Mouse (Mus musculus) megakaryocyte, adult 5-6 weeks (primary cell): ENCODE measurements around the gene Kcna7. TPM values are rescaled to one million over a fixed set of nuclear protein-coding genes. Genes with fewer than 3 reads are reported as not detected.

ENCODE experiments used
- ATAC-seq: 2 replicates; pipeline ENCODE4 v1.8.0; 2016; ENCODE audit warnings: mild to moderate bottlenecking, inconsistent platforms; ENCODE audit not compliant: poor library complexity, severe bottlenecking
- total RNA-seq, 2 experiments: library from RNA; stranded (forward) in 1 of 2; stranded (reverse) in 1 of 2; fragments of 153-499, 151-499 nt in 1 of 2; fragments of 221-1000, 200-1000 nt in 1 of 2; gene quantifications; 2 replicates each; pipeline versions ENCODE4 v1.2.3 to v1.2.4; 2015 to 2017

The Kcna7 gene
- total RNA-seq, 2 experiments from 2014 or later = not detected

GRCm38 (mm10) chr7:45457204-45458060, 52.0 kb downstream of the Kcna7 start:
- ATAC-seq = peak; percentile 50

DNA sequence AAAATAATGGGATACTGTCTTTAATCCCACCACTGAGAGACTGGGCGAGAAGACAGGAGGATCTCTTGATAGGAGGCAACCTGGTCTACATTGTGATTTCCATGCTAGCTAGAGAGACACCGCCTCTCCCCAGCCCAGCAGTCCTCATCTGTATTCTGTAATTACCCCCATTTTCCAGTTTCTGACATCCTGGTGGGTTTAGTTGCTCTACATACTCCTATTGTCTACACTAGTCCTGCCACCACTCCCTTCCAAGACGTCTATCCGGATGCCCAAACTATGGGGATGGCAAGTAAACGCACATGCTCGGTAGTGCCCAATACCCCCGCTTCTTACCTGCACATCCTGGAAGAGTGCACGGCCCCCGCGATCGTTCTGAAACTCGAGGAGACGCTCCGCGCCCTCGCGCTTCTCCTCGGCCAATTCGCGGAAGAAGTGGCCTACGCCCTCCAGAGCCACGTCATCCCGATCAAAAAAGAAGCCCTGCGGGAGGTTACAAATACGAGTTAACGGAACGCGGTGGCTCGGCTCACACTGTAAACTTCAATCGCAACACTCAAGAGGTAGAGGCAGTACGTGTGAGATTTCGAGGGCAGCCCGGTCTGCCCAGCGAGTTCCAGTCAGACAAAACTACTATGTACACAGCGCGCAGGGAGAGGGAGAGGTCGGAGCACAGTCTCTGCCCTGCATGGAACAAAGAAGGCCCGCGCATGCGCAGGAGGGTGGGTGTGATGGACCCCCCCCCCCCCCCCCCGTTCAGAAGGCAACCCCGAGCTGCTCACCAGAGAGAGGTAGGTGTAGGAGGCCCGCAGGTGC, 53.5 kb downstream of the Kcna7 start:
- ATAC-seq = peak; percentile 30

Other genes with a start within 250 kb of the Kcna7 start
Only the 30 nearest of the 33 such genes appear.
- gene Pth2, start 224.7 kb upstream of the Kcna7 start, total RNA-seq (2015) = not detected in 2 replicates
- not detected in 2 replicates for gene Pth2, start 224.7 kb upstream of the Kcna7 start, total RNA-seq (2017)
- not detected in 2 replicates for gene Ccdc155, start 200.8 kb upstream of the Kcna7 start, total RNA-seq (2015)
- not detected in 2 replicates for gene Ccdc155, start 200.8 kb upstream of the Kcna7 start, total RNA-seq (2017)
- gene Dkkl1, start 193.5 kb upstream of the Kcna7 start, total RNA-seq (2015) = 1.0 and 1.6 TPM in 2 replicates
- gene Dkkl1, start 193.5 kb upstream of the Kcna7 start, total RNA-seq (2017) = 1.1 and 5.0 TPM in 2 replicates
- gene Tead2, start 189.9 kb upstream of the Kcna7 start, total RNA-seq (2015) = 0.07 TPM in 1 of 2 replicates, not detected in the other
- gene Tead2, start 189.9 kb upstream of the Kcna7 start, total RNA-seq (2017) = not detected in 2 replicates
- gene Cd37, start 166.5 kb upstream of the Kcna7 start, total RNA-seq (2015) = 105 and 111 TPM in 2 replicates
- 67.9 and 74.9 TPM in 2 replicates for gene Cd37, start 166.5 kb upstream of the Kcna7 start, total RNA-seq (2017)
- not detected in 2 replicates for gene Slc6a16, start 164.6 kb upstream of the Kcna7 start, total RNA-seq (2015)
- gene Slc6a16, start 164.6 kb upstream of the Kcna7 start, total RNA-seq (2017) = not detected in 2 replicates
- gene Slc6a21, start 128.1 kb upstream of the Kcna7 start, total RNA-seq (2015) = 0.27 and 0.78 TPM in 2 replicates
- not detected in 2 replicates for gene Slc6a21, start 128.1 kb upstream of the Kcna7 start, total RNA-seq (2017)
- gene Trpm4, start 71.9 kb upstream of the Kcna7 start, total RNA-seq (2015) = 3.2 and 4.7 TPM in 2 replicates
- gene Trpm4, start 71.9 kb upstream of the Kcna7 start, total RNA-seq (2017) = 4.8 and 5.4 TPM in 2 replicates
- not detected in 2 replicates for gene Hrc, start 70.4 kb upstream of the Kcna7 start, total RNA-seq (2015)
- gene Hrc, start 70.4 kb upstream of the Kcna7 start, total RNA-seq (2017) = 0.07 TPM in 1 of 2 replicates, not detected in the other
- 0.50 TPM in 1 of 2 replicates, not detected in the other for gene Ppfia3, start 38.6 kb upstream of the Kcna7 start, total RNA-seq (2015)
- not detected in 2 replicates for gene Ppfia3, start 38.6 kb upstream of the Kcna7 start, total RNA-seq (2017)
- gene Lin7b, start 35.1 kb upstream of the Kcna7 start, total RNA-seq (2015) = 0.71 TPM in 1 of 2 replicates, not detected in the other
- not detected in 2 replicates for gene Lin7b, start 35.1 kb upstream of the Kcna7 start, total RNA-seq (2017)
- gene Snrnp70, start 9.9 kb upstream of the Kcna7 start, total RNA-seq (2015) = 69.6 and 94.3 TPM in 2 replicates
- gene Snrnp70, start 9.9 kb upstream of the Kcna7 start, total RNA-seq (2017) = 261 and 320 TPM in 2 replicates
- gene Ntf5, start 8.0 kb downstream of the Kcna7 start, total RNA-seq (2015) = not detected in 2 replicates
- gene Ntf5, start 8.0 kb downstream of the Kcna7 start, total RNA-seq (2017) = not detected in 2 replicates
- not detected in 2 replicates for gene Lhb, start 15.2 kb downstream of the Kcna7 start, total RNA-seq (2015)
- gene Lhb, start 15.2 kb downstream of the Kcna7 start, total RNA-seq (2017) = not detected in 2 replicates
- 9.8 and 10.6 TPM in 2 replicates for gene Gys1, start 29.2 kb downstream of the Kcna7 start, total RNA-seq (2015)
- gene Gys1, start 29.2 kb downstream of the Kcna7 start, total RNA-seq (2017) = 7.2 and 8.8 TPM in 2 replicates
- 48.6 and 51.6 TPM in 2 replicates for gene Ruvbl2, start 32.4 kb downstream of the Kcna7 start, total RNA-seq (2015)
- 52.9 and 60.2 TPM in 2 replicates for gene Ruvbl2, start 32.4 kb downstream of the Kcna7 start, total RNA-seq (2017)
- gene Ftl1, start 54.2 kb downstream of the Kcna7 start, total RNA-seq (2015) = 2,869 and 3,213 TPM in 2 replicates
- 1,589 and 1,786 TPM in 2 replicates for gene Ftl1, start 54.2 kb downstream of the Kcna7 start, total RNA-seq (2017)
- 24.6 and 25.0 TPM in 2 replicates for gene Bax, start 61.2 kb downstream of the Kcna7 start, total RNA-seq (2015)
- 31.8 and 37.4 TPM in 2 replicates for gene Bax, start 61.2 kb downstream of the Kcna7 start, total RNA-seq (2017)
- not detected in 2 replicates for gene Tulp2, start 76.2 kb downstream of the Kcna7 start, total RNA-seq (2015)
- not detected in 2 replicates for gene Tulp2, start 76.2 kb downstream of the Kcna7 start, total RNA-seq (2017)
- not detected in 2 replicates for gene Gm45808, start 81.2 kb downstream of the Kcna7 start, total RNA-seq (2015)
- gene Gm45808, start 81.2 kb downstream of the Kcna7 start, total RNA-seq (2017) = 0.61 TPM in 1 of 2 replicates, not detected in the other
- 15.5 and 18.3 TPM in 2 replicates for gene Dhdh, start 83.2 kb downstream of the Kcna7 start, total RNA-seq (2015)
- gene Dhdh, start 83.2 kb downstream of the Kcna7 start, total RNA-seq (2017) = 14.2 and 16.0 TPM in 2 replicates
- 54.9 and 59.1 TPM in 2 replicates for gene Nucb1, start 104.8 kb downstream of the Kcna7 start, total RNA-seq (2015)
- gene Nucb1, start 104.8 kb downstream of the Kcna7 start, total RNA-seq (2017) = 178 and 199 TPM in 2 replicates
- gene Ppp1r15a, start 120.6 kb downstream of the Kcna7 start, total RNA-seq (2015) = 29.2 and 39.1 TPM in 2 replicates
- gene Ppp1r15a, start 120.6 kb downstream of the Kcna7 start, total RNA-seq (2017) = 50.0 and 64.7 TPM in 2 replicates
- not detected in 2 replicates for gene Plekha4, start 120.7 kb downstream of the Kcna7 start, total RNA-seq (2015)
- gene Plekha4, start 120.7 kb downstream of the Kcna7 start, total RNA-seq (2017) = 0.24 TPM in 1 of 2 replicates, not detected in the other
- 0.25 TPM in 1 of 2 replicates, not detected in the other for gene Hsd17b14, start 149.2 kb downstream of the Kcna7 start, total RNA-seq (2015)
- gene Hsd17b14, start 149.2 kb downstream of the Kcna7 start, total RNA-seq (2017) = not detected in 2 replicates
- gene Bcat2, start 164.5 kb downstream of the Kcna7 start, total RNA-seq (2015) = 24.6 and 26.6 TPM in 2 replicates
- gene Bcat2, start 164.5 kb downstream of the Kcna7 start, total RNA-seq (2017) = 16.7 and 24.1 TPM in 2 replicates
- gene Fgf21, start 209.8 kb downstream of the Kcna7 start, total RNA-seq (2015) = not detected in 2 replicates
- not detected in 2 replicates for gene Fgf21, start 209.8 kb downstream of the Kcna7 start, total RNA-seq (2017)
- not detected in 2 replicates for gene Fut1, start 211.6 kb downstream of the Kcna7 start, total RNA-seq (2015)
- gene Fut1, start 211.6 kb downstream of the Kcna7 start, total RNA-seq (2017) = not detected in 2 replicates
- not detected in 2 replicates for gene Izumo1, start 216.2 kb downstream of the Kcna7 start, total RNA-seq (2015)
- gene Izumo1, start 216.2 kb downstream of the Kcna7 start, total RNA-seq (2017) = 0.22 TPM in 1 of 2 replicates, not detected in the other
- gene Rasip1, start 221.8 kb downstream of the Kcna7 start, total RNA-seq (2015) = 0.20 TPM in 1 of 2 replicates, not detected in the other
- 0.29 TPM in 1 of 2 replicates, not detected in the other for gene Rasip1, start 221.8 kb downstream of the Kcna7 start, total RNA-seq (2017)